ENCODE assay signal across 25 mouse cellular contexts in genomic region chr5:33283951-33284350, GRCm38 (mm10). TPM values are rescaled to one million over a fixed set of nuclear protein-coding genes. Genes with fewer than 3 reads are reported as not detected.
A peak's percentile ranks its signal among the peaks of the same experiment; 100 is the strongest.
DNase-seq lines count a peak whose midpoint lies in the region; ATAC-seq and TF ChIP-seq lines count a peak whose summit lies in the region.
"Had no signal": no experiment of that assay in that cellular context is flagged by ENCODE, and none has a peak within 500 bp of the region (broad histone marks: within the 10 kb centered on the region; RNA-seq: fewer than 3 reads in every experiment).

No protein-coding gene starts in this region.

- TF ChIP-seq CTCF in C2C12 (IDR thresholded peaks at IDR 0.05; ENCODE audit: control insufficient read depth, insufficient read depth, insufficient read length) (no peak), CH12.LX (conservative IDR thresholded peaks at IDR 0.05 in 1 of 2, IDR thresholded peaks at IDR 0.05 in 1 of 2; ENCODE audit: low read depth in 2 of 2, low read length in 2 of 2) (no peak)

- no peaks in the 10 kb centered on the region for H3K79me2 ChIP-seq in C2C12 (ENCODE audit: control insufficient read depth, insufficient read depth)
- no peaks in the 10 kb centered on the region for H3K79me2 ChIP-seq in CH12.LX (replicated peaks; ENCODE audit: control insufficient read depth, extremely low read depth, insufficient read depth, poor library complexity, severe bottlenecking)

- H3K36me3 ChIP-seq in C2C12 (ENCODE audit: control insufficient read depth, insufficient read depth), result no peaks in the 10 kb centered on the region
- no peaks in the 10 kb centered on the region for H3K36me3 ChIP-seq in CH12.LX (replicated peaks in 1 of 2; ENCODE audit: control insufficient read depth in 1 of 2, insufficient read depth in 1 of 2, low read length in 1 of 2)
- H3K36me3 ChIP-seq in kidney, embryonic 15.5 days, result no peaks in the 10 kb centered on the region
- H3K36me3 ChIP-seq: heart, embryonic 10.5 days; liver, embryonic 12.5 days; midbrain, embryonic 12.5 days; stomach, embryonic 15.5 days had no signal

- H3K4me2 ChIP-seq in CH12.LX (ENCODE audit: insufficient read depth, low read depth, poor library complexity, severe bottlenecking), result peak overlapping the region; percentile 67
- peak overlapping the region; percentile 10; the same call in 1 of the 2 replicates for H3K4me2 ChIP-seq in kidney, embryonic 15.5 days
- H3K4me2 ChIP-seq: forebrain, embryonic 13.5 days; liver, embryonic 12.5 days; midbrain, embryonic 12.5 days; stomach, embryonic 15.5 days had no signal

- no peak for DNase-seq in CH12.LX (ENCODE audit: extremely low read depth)
- peak; percentile 67 for DNase-seq in kidney, postnatal 36 days
- DNase-seq in thymus, postnatal 4 days, result no peak
- no peak for DNase-seq in frontal cortex, postnatal 10 days (ENCODE audit: low spot score in 2 of 2)
- no peak for DNase-seq in left cerebral cortex, postnatal 4 days
- DNase-seq: adrenal gland, postnatal 10 days; cerebellum, adult 2 months; cerebellum, postnatal 25 days; gastrocnemius, adult 2 months; heart, postnatal 4 days; layer of hippocampus, adult 9-11 months; lung, adult 18-20 months; lung, postnatal 14 days; retina, postnatal 1 day; right cerebral cortex, postnatal 25 days; thymus, postnatal 36 days had no signal

- H3K4me3 ChIP-seq in C2C12 (ENCODE audit: insufficient read depth, poor library complexity, severe bottlenecking), result peak overlapping the region; percentile 7
- peak overlapping the region in 2 of 3 experiments; percentile 4 to 37 for H3K4me3 ChIP-seq in CH12.LX (replicated peaks in 1 of 3; ENCODE audit: low read depth in 2 of 3, low read length in 2 of 3, poor library complexity in 1 of 3)
- no peak overlapping the region for H3K4me3 ChIP-seq in kidney, embryonic 15.5 days (replicated peaks)
- H3K4me3 ChIP-seq: forebrain, embryonic 13.5 days; gastrocnemius, adult 2 months; heart, embryonic 10.5 days; liver, embryonic 12.5 days; midbrain, embryonic 12.5 days; stomach, embryonic 15.5 days had no signal

- H3K4me1 ChIP-seq in CH12.LX (ENCODE audit: control insufficient read depth in 1 of 2, insufficient read depth in 2 of 2), result peaks cover 0 to 19% of the 10 kb centered on the region in 2 experiments; a peak in 2 of 4 replicates
- H3K4me1 ChIP-seq in kidney, embryonic 15.5 days, result peaks cover 8% of the 10 kb centered on the region
- H3K4me1 ChIP-seq: forebrain, embryonic 13.5 days; heart, embryonic 10.5 days; liver, embryonic 12.5 days; stomach, embryonic 15.5 days had no signal

- ATAC-seq in kidney, embryonic 15.5 days (replicated peaks; ENCODE audit: low FRiP score), result no peak
- ATAC-seq: forebrain, embryonic 13.5 days; hindbrain, postnatal 0 days; intestine, embryonic 16.5 days; liver, embryonic 12.5 days had no signal

- intact Hi-C loops in left cerebral cortex, postnatal 4 days (cut with DNase I), result no loop called here

- no peak overlapping the region for H3ac ChIP-seq in C2C12 (ENCODE audit: control insufficient read depth, insufficient read length, low read depth)

- WGBS in kidney, embryonic 15.5 days, result 46% methylated on average over 7 of the region's 7 CpGs

- no peak overlapping the region for H3K27ac ChIP-seq in CH12.LX (ENCODE audit: insufficient read depth, low read depth)
- no peak overlapping the region for H3K27ac ChIP-seq in kidney, embryonic 15.5 days
- H3K27ac ChIP-seq: forebrain, embryonic 13.5 days; gastrocnemius, adult 2 months; heart, embryonic 10.5 days; hindbrain, postnatal 0 days; liver, embryonic 12.5 days; midbrain, embryonic 12.5 days; stomach, embryonic 15.5 days had no signal

- TF ChIP-seq EP300 in CH12.LX (IDR thresholded peaks at IDR 0.05; ENCODE audit: low read length), result no peak

- H3K9ac ChIP-seq in CH12.LX (ENCODE audit: insufficient read depth, low read depth), result no peak overlapping the region; the same call in 1 of the 2 replicates
- H3K9ac ChIP-seq in kidney, embryonic 15.5 days, result no peak overlapping the region
- H3K9ac ChIP-seq: forebrain, embryonic 13.5 days; liver, embryonic 12.5 days; midbrain, embryonic 12.5 days; stomach, embryonic 15.5 days had no signal

- H3K79me3 ChIP-seq in C2C12 (ENCODE audit: low read depth), result no peaks in the 10 kb centered on the region

- TF ChIP-seq POLR2A in CH12.LX (IDR thresholded peaks at IDR 0.05; ENCODE audit: low read depth, low read length), result no peak

- no peak for TF ChIP-seq RAD21 in CH12.LX (IDR thresholded peaks at IDR 0.05; ENCODE audit: low read depth, low read length)

- no peaks in the 10 kb centered on the region for H3K9me3 ChIP-seq in CH12.LX (replicated peaks; ENCODE audit: low read length)
- H3K9me3 ChIP-seq in kidney, embryonic 15.5 days (replicated peaks), result no peaks in the 10 kb centered on the region
- H3K9me3 ChIP-seq: forebrain, embryonic 13.5 days; heart, embryonic 10.5 days; liver, embryonic 12.5 days; stomach, embryonic 15.5 days had no signal

- in situ Hi-C loops in CH12.LX (cut with MboI; ENCODE audit: low pct_ligation_motif_present, low pct_unique_long_range_greater_than_20kb, low sequenced_read_pairs), result no loop called here

- H3K27me3 ChIP-seq in C2C12 (ENCODE audit: control insufficient read depth, insufficient read depth, insufficient read length) (peaks cover 25% of the 10 kb centered on the region), CH12.LX (replicated peaks) (no peaks in the 10 kb centered on the region)
- H3K27me3 ChIP-seq in kidney, embryonic 15.5 days, result no peaks in the 10 kb centered on the region
- H3K27me3 ChIP-seq: forebrain, embryonic 13.5 days; midbrain, embryonic 12.5 days; stomach, embryonic 15.5 days had no signal

- dilution Hi-C loops in CH12.LX (cut with MboI; ENCODE audit: extremely low pct_ligation_motif_present, extremely low pct_unique_long_range_greater_than_20kb, low sequenced_read_pairs), result no loop called here

TF ChIP-seq in C2C12, 6 proteins besides CTCF, POLR2A, EP300 and RAD21:
- TF ChIP-seq MAX (IDR thresholded peaks at IDR 0.05), result no peak

TF ChIP-seq in CH12.LX, 34 proteins besides CTCF, POLR2A, EP300 and RAD21:
- TF ChIP-seq KAT2A (IDR thresholded peaks at IDR 0.05; ENCODE audit: insufficient replicate concordance, low read length) (no peak), CHD1 (IDR thresholded peaks at IDR 0.05; ENCODE audit: low read depth, low read length) (no peak), TBP (conservative IDR thresholded peaks at IDR 0.05; ENCODE audit: low read depth, low read length) (no peak), HCFC1 (IDR thresholded peaks at IDR 0.05; ENCODE audit: low read depth, low read length) (no peak), ELF1 (IDR thresholded peaks at IDR 0.05; ENCODE audit: low read depth, low read length) (no peak), RCOR1 (conservative IDR thresholded peaks at IDR 0.05; ENCODE audit: low read depth, low read length) (no peak), SMC3 (IDR thresholded peaks at IDR 0.05; ENCODE audit: low read depth, low read length) (no peak), USF2 (conservative IDR thresholded peaks at IDR 0.05; ENCODE audit: low read depth, low read length) (no peak), ZC3H11A (IDR thresholded peaks at IDR 0.05; ENCODE audit: low read depth, low read length) (no peak), USF1 (IDR thresholded peaks at IDR 0.05; ENCODE audit: low read depth, low read length) (no peak), MAFK (IDR thresholded peaks at IDR 0.05; ENCODE audit: insufficient replicate concordance, low read length) (no peak), POLR2AphosphoS2 (IDR thresholded peaks at IDR 0.05; ENCODE audit: low read depth, low read length) (no peak), MYC (IDR thresholded peaks at IDR 0.05; ENCODE audit: low read depth, low read length) (no peak), GABPA (IDR thresholded peaks at IDR 0.05; ENCODE audit: insufficient replicate concordance, low read depth, low read length) (no peak), NELFE (IDR thresholded peaks at IDR 0.05; ENCODE audit: low read depth, low read length) (no peak), MEF2A (IDR thresholded peaks at IDR 0.05; ENCODE audit: borderline replicate concordance, low read depth, low read length) (no peak), ZKSCAN1 (IDR thresholded peaks at IDR 0.05; ENCODE audit: borderline replicate concordance, low read depth, low read length) (no peak), E2F4 (IDR thresholded peaks at IDR 0.05; ENCODE audit: insufficient replicate concordance, low read depth, low read length) (no peak), UBTF (IDR thresholded peaks at IDR 0.05; ENCODE audit: low read depth, low read length) (no peak), SIN3A (IDR thresholded peaks at IDR 0.05; ENCODE audit: low read length) (no peak)

RNA-seq across cellular contexts. Expression of gene Ctbp1, which starts 9.2 kb away (rescaled TPM):
- polyA plus RNA-seq in C2C12 (2012; fragmentation: generic; extraction: Trizol) (242 TPM), CH12.LX (2012; ENCODE audit: insufficient read length, low read depth) (167 and 188 TPM in 2 replicates)
- total RNA-seq in CH12.LX (2012; rRNA removed) (173 and 187 TPM in 2 replicates), CH12.LX (2014; rRNA removed) (101 and 109 TPM in 2 replicates)
- polyA plus RNA-seq in kidney, embryonic 15.5 days (2015; fragmentation: Nextera tagmentation; extraction: Ambion mirVana), result 318 and 324 TPM in 2 replicates
- 100 to 1,000 TPM; 311 TPM for total RNA-seq in left cerebral cortex, postnatal 4 days (2021)

RNA-seq across cellular contexts. Expression of gene Maea, which starts 51.4 kb away (rescaled TPM):
- polyA plus RNA-seq in C2C12 (2012; fragmentation: generic; extraction: Trizol), result 94.9 TPM
- 75.0 and 76.9 TPM in 2 replicates for total RNA-seq in CH12.LX (2012; rRNA removed)
- 75.5 and 91.4 TPM in 2 replicates for total RNA-seq in CH12.LX (2014; rRNA removed)
- 94.2 and 96.2 TPM in 2 replicates for polyA plus RNA-seq in CH12.LX (2012; ENCODE audit: insufficient read length, low read depth)
- 131 and 135 TPM in 2 replicates for polyA plus RNA-seq in kidney, embryonic 15.5 days (2015; fragmentation: Nextera tagmentation; extraction: Ambion mirVana)
- total RNA-seq in left cerebral cortex, postnatal 4 days (2021), result 10 to 100 TPM; 89.1 to 94.1 TPM

Comparison
In these comparisons a context has a peak if more than half of its experiments do, and no peak if none do; other contexts are left out.
1. DNase-seq: peak in kidney, postnatal 36 days (2 of 2); none in CH12.LX (single experiment), thymus, postnatal 4 days (single experiment), frontal cortex, postnatal 10 days (0 of 2) and left cerebral cortex, postnatal 4 days (single experiment).